Mouse (Mus musculus): ENCODE data around the gene Sgip1.

Gene Sgip1

GRCm38 (mm10) chr4:103011823-103012222 is 270.7 kb downstream of the Sgip1 start:
- DNase-seq (ENCODE audit: extremely low spot score, low spot score), result no peak

- no peak for DNase-seq (ENCODE audit: extremely low spot score, low spot score)
These were observed 272.4 kb downstream of the Sgip1 start for GRCm38 (mm10) chr4:103013490-103013889.
